Mouse (Mus musculus) embryonic fibroblast, embryonic 13.5 days (primary cell): Measurements from ENCODE around the gene Cd300ld. TPM values are rescaled to one million over a fixed set of nuclear protein-coding genes. Genes with fewer than 3 reads are reported as not detected.

ENCODE experiments used
- H3K27ac ChIP-seq: 2 replicates; pipeline ENCODE4 v1.5.1; 2012; ENCODE audit warnings: low read length, control low read depth, inconsistent platforms; ENCODE audit not compliant: insufficient read depth
- H3K4me1 ChIP-seq: 2 replicates; pipeline ENCODE4 v1.6.1; 2011; ENCODE audit warnings: low read length; ENCODE audit not compliant: control insufficient read depth, insufficient read depth
- H3K4me3 ChIP-seq: 2 replicates; pipeline ENCODE4 v1.5.1; 2011; ENCODE audit warnings: mild to moderate bottlenecking, control low read depth, low read length; ENCODE audit not compliant: insufficient read depth
- CTCF ChIP-seq: IDR thresholded peaks from 2 replicates; pipeline ENCODE4 v1.5.1; 2011; ENCODE audit warnings: mild to moderate bottlenecking, control low read depth, low read length, moderate library complexity, borderline replicate concordance; ENCODE audit not compliant: insufficient read depth
- POLR2A ChIP-seq: IDR thresholded peaks from 2 replicates; pipeline ENCODE4 v1.6.1; 2011; ENCODE audit warnings: low read depth, mild to moderate bottlenecking, control low read depth, low read length, moderate library complexity
- polyA plus RNA-seq: library from polyadenylated mRNA; stranded (reverse); fragments of >200 nt; gene quantifications from 2 replicates; pipeline ENCODE4 v1.2.4, GENCODE M21; 2011; ENCODE audit warnings: low read depth; ENCODE audit not compliant: missing spikeins, insufficient read length

Cd300ld gene
- polyA plus RNA-seq, 1 experiment: 0.58 TPM

- Histone ChIP-seq H3K4me3 (no peak within 1 kb of the TSS), H3K4me1 (peaks cover 19% of the 10 kb centered on the region), H3K27ac (no peak within 1 kb of the TSS)
- no peak for TF ChIP-seq CTCF
- TF ChIP-seq POLR2A: no peak
Observed at GRCm38 (mm10) chr11:114934144-114934543, 55.6 kb downstream of the Cd300ld start, which contains the start of gene Cd300lb. Cd300lb (minus strand) TSS chr11:114934386.

- no peak overlapping the region for H3K27ac ChIP-seq
- H3K4me1 ChIP-seq: peaks cover 20% of the 10 kb centered on the region
- TF ChIP-seq CTCF: no peak
- no peak for TF ChIP-seq POLR2A
- no peak overlapping the region for H3K4me3 ChIP-seq
Observed at GRCm38 (mm10) chr11:114933591-114933990, 56.1 kb downstream of the Cd300ld start.

Other genes starting within 250 kb of the Cd300ld start
- not detected in 2 replicates for gene Kif19a, start 224.5 kb downstream of the Cd300ld start, polyA plus RNA-seq
- gene Btbd17, start 194.0 kb downstream of the Cd300ld start, polyA plus RNA-seq: not detected in 2 replicates
- gene Gpr142, start 191.0 kb downstream of the Cd300ld start, polyA plus RNA-seq: not detected in 2 replicates
- 6.4 and 9.2 TPM in 2 replicates for gene Gprc5c, start 138.8 kb downstream of the Cd300ld start, polyA plus RNA-seq
- gene Cd300a, start 99.9 kb downstream of the Cd300ld start, polyA plus RNA-seq: 0.84 TPM in 1 of 2 replicates, not detected in the other
- gene Cd300lb, start 55.5 kb downstream of the Cd300ld start, polyA plus RNA-seq: 0.48 and 1.1 TPM in 2 replicates
- gene Cd300c, start 20.8 kb downstream of the Cd300ld start, polyA plus RNA-seq: not detected in 2 replicates
- gene Cd300c2, start 12.0 kb upstream of the Cd300ld start, polyA plus RNA-seq: 0.67 TPM in 1 of 2 replicates, not detected in the other
- gene Cd300ld2, start 26.3 kb upstream of the Cd300ld start, polyA plus RNA-seq: not detected in 2 replicates
- not detected in 2 replicates for gene Cd300ld4, start 37.1 kb upstream of the Cd300ld start, polyA plus RNA-seq
- gene Cd300ld5, start 47.8 kb upstream of the Cd300ld start, polyA plus RNA-seq: not detected in 2 replicates
- gene Cd300ld3, start 58.5 kb upstream of the Cd300ld start, polyA plus RNA-seq: 1.2 TPM in 1 of 2 replicates, not detected in the other
- not detected in 2 replicates for gene Cd300e, start 72.3 kb upstream of the Cd300ld start, polyA plus RNA-seq
- 0.32 and 0.35 TPM in 2 replicates for gene Rab37, start 101.5 kb upstream of the Cd300ld start, polyA plus RNA-seq
- gene Cd300lf, start 144.1 kb upstream of the Cd300ld start, polyA plus RNA-seq: 0.81 TPM in 1 of 2 replicates, not detected in the other
- 22.3 and 23.4 TPM in 2 replicates for gene Slc9a3r1, start 173.4 kb upstream of the Cd300ld start, polyA plus RNA-seq
- gene Tmem104, start 197.6 kb upstream of the Cd300ld start, polyA plus RNA-seq: 11.6 and 13.3 TPM in 2 replicates
- gene Nat9, start 197.9 kb upstream of the Cd300ld start, polyA plus RNA-seq: 13.3 and 20.7 TPM in 2 replicates